Mouse (Mus musculus) CH12.LX (cell line): Measurements from ENCODE around the gene Cst7. TPM values are rescaled to one million over a fixed set of nuclear protein-coding genes. Genes with fewer than 3 reads are reported as not detected.

Source experiments
- DNase-seq: peaks from one replicate; pipeline ENCODE4 v3.0.0-alpha.2; 2013; ENCODE audit errors: extremely low read depth
- H3K27ac ChIP-seq: 2 replicates; pipeline ENCODE4 v1.5.1; 2012; ENCODE audit warnings: low read depth, mild to moderate bottlenecking, control low read depth, moderate library complexity; ENCODE audit not compliant: insufficient read depth
- H3K27me3 ChIP-seq: replicated peaks from 2 replicates; pipeline ENCODE3; 2012; ENCODE audit warnings: inconsistent platforms
- H3K36me3 ChIP-seq, 2 experiments: replicated peaks in 1 of 2; 2 replicates each; pipeline versions ENCODE3 to v1.6.1; 2012; ENCODE audit warnings: inconsistent platforms in 1 of 2, low read length in 1 of 2, mild to moderate bottlenecking in 1 of 2, mixed read lengths in 1 of 2, moderate library complexity in 1 of 2; ENCODE audit not compliant: control insufficient read depth in 1 of 2, insufficient read depth in 1 of 2
- H3K4me1 ChIP-seq, 2 experiments: 2 replicates each; pipeline ENCODE4 v1.6.1; 2012; ENCODE audit warnings: inconsistent platforms in 1 of 2, moderate library complexity in 1 of 2; ENCODE audit not compliant: insufficient read depth in 2 of 2, control insufficient read depth in 1 of 2
- H3K4me2 ChIP-seq: 2 replicates; pipeline ENCODE4 v1.6.1; 2012; ENCODE audit warnings: low read depth, mild to moderate bottlenecking, control low read depth; ENCODE audit not compliant: poor library complexity, insufficient read depth, severe bottlenecking
- H3K4me3 ChIP-seq, 3 experiments: fragments of 150-350 bp in 1 of 3; sonication (generic) in 1 of 3; replicated peaks in 1 of 3; 2 replicates each; pipeline versions ENCODE3 to v1.5.1; 2011 to 2012; ENCODE audit warnings: low read depth in 2 of 3, low read length in 2 of 3, mild to moderate bottlenecking in 2 of 3, moderate library complexity in 2 of 3, control low read depth in 1 of 3, improper control_type of control experiment in 1 of 3, inconsistent platforms in 1 of 3, mixed read lengths in 1 of 3; ENCODE audit not compliant: poor library complexity in 1 of 3
- H3K79me2 ChIP-seq: replicated peaks from 2 replicates; pipeline ENCODE4 v1.6.1; 2012; ENCODE audit warnings: mild to moderate bottlenecking, moderate library complexity; ENCODE audit not compliant: control insufficient read depth, poor library complexity, insufficient read depth, severe bottlenecking; ENCODE audit errors: extremely low read depth
- H3K9ac ChIP-seq: 2 replicates; pipeline ENCODE4 v1.6.1; 2012; ENCODE audit warnings: low read depth, mild to moderate bottlenecking, control low read depth, moderate library complexity; ENCODE audit not compliant: insufficient read depth
- H3K9me3 ChIP-seq: replicated peaks from 2 replicates; pipeline ENCODE3; 2012; ENCODE audit warnings: low read length, inconsistent platforms, mixed read lengths
- BHLHE40 ChIP-seq: IDR thresholded peaks from 2 replicates; pipeline ENCODE4 v1.6.1; 2011; ENCODE audit warnings: mild to moderate bottlenecking, low read depth, low read length, improper control_type of control experiment
- CHD2 ChIP-seq: IDR thresholded peaks from 2 replicates; pipeline ENCODE4 v1.6.1; 2011; ENCODE audit warnings: low read length, improper control_type of control experiment
- CTCF ChIP-seq, 2 experiments: IDR thresholded peaks in 1 of 2; conservative IDR thresholded peaks in 1 of 2; 2 replicates each; pipeline ENCODE4 v1.5.1; 2011 to 2012; ENCODE audit warnings: low read depth in 2 of 2, low read length in 2 of 2, improper control_type of control experiment in 1 of 2, inconsistent platforms in 1 of 2, mild to moderate bottlenecking in 1 of 2, moderate library complexity in 1 of 2
- E2F4 ChIP-seq: IDR thresholded peaks from 2 replicates; pipeline ENCODE4 v1.6.1; 2011; ENCODE audit warnings: low read depth, low read length, improper control_type of control experiment; ENCODE audit not compliant: insufficient replicate concordance
- ELF1 ChIP-seq: IDR thresholded peaks from 2 replicates; pipeline ENCODE4 v1.6.1; 2014; ENCODE audit warnings: low read depth, mild to moderate bottlenecking, inconsistent platforms, low read length, improper control_type of control experiment
- EP300 ChIP-seq: IDR thresholded peaks from 2 replicates; pipeline ENCODE4 v1.6.1; 2011; ENCODE audit warnings: low read length, improper control_type of control experiment
- GABPA ChIP-seq: IDR thresholded peaks from 2 replicates; pipeline ENCODE4 v1.6.1; 2012; ENCODE audit warnings: low read depth, low read length, improper control_type of control experiment, inconsistent platforms; ENCODE audit not compliant: insufficient replicate concordance
- HCFC1 ChIP-seq: IDR thresholded peaks from 2 replicates; pipeline ENCODE4 v1.6.1; 2012; ENCODE audit warnings: low read depth, mild to moderate bottlenecking, inconsistent platforms, low read length, improper control_type of control experiment
- MAX ChIP-seq: IDR thresholded peaks from 2 replicates; pipeline ENCODE4 v1.6.1; 2011; ENCODE audit warnings: low read length, improper control_type of control experiment
- MXI1 ChIP-seq: IDR thresholded peaks from 2 replicates; pipeline ENCODE4 v1.6.1; 2011; ENCODE audit warnings: mild to moderate bottlenecking, low read depth, low read length, improper control_type of control experiment
- NRF1 ChIP-seq: IDR thresholded peaks from 2 replicates; pipeline ENCODE4 v1.6.1; 2014; ENCODE audit warnings: low read depth, mild to moderate bottlenecking, inconsistent platforms, low read length, improper control_type of control experiment, moderate library complexity
- PAX5 ChIP-seq: IDR thresholded peaks from 2 replicates; pipeline ENCODE4 v1.6.1; 2012; ENCODE audit warnings: low read length, inconsistent platforms, mixed read lengths
- POLR2A ChIP-seq: IDR thresholded peaks from 2 replicates; pipeline ENCODE4 v1.6.1; 2011; ENCODE audit warnings: low read depth, mild to moderate bottlenecking, improper control_type of control experiment, low read length
- POLR2AphosphoS2 ChIP-seq: IDR thresholded peaks from 2 replicates; pipeline ENCODE4 v1.6.1; 2011; ENCODE audit warnings: low read depth, low read length, improper control_type of control experiment
- RAD21 ChIP-seq: IDR thresholded peaks from 2 replicates; pipeline ENCODE4 v1.6.1; 2011; ENCODE audit warnings: low read depth, mild to moderate bottlenecking, low read length, improper control_type of control experiment, moderate library complexity
- SIN3A ChIP-seq: IDR thresholded peaks from 2 replicates; pipeline ENCODE4 v1.6.1; 2012; ENCODE audit warnings: low read length, improper control_type of control experiment, inconsistent platforms
- USF1 ChIP-seq: IDR thresholded peaks from 2 replicates; pipeline ENCODE4 v1.6.1; 2014; ENCODE audit warnings: low read depth, mild to moderate bottlenecking, inconsistent platforms, low read length, improper control_type of control experiment
- USF2 ChIP-seq: conservative IDR thresholded peaks from 2 replicates; pipeline ENCODE4 v1.6.1; 2011; ENCODE audit warnings: low read depth, low read length, improper control_type of control experiment
- ZKSCAN1 ChIP-seq: IDR thresholded peaks from 2 replicates; pipeline ENCODE4 v1.6.1; 2012; ENCODE audit warnings: low read depth, inconsistent platforms, low read length, improper control_type of control experiment, borderline replicate concordance
- ZMIZ1 ChIP-seq: IDR thresholded peaks from 2 replicates; pipeline ENCODE4 v1.6.1; 2012; ENCODE audit warnings: low read depth, mild to moderate bottlenecking, inconsistent platforms, low read length, improper control_type of control experiment
- ZNF384 ChIP-seq: IDR thresholded peaks from 2 replicates; pipeline ENCODE4 v1.6.1; 2012; ENCODE audit warnings: low read depth, low read length, improper control_type of control experiment, inconsistent platforms
- dilution Hi-C: fragments of 300-500 bp; cut with MboI; formaldehyde crosslinking; loops from 2 replicates; pipeline ENCODE4 v1.14.3; 2020; ENCODE audit warnings: low sequenced_read_pairs; ENCODE audit not compliant: extremely low pct_unique_long_range_greater_than_20kb, extremely low pct_ligation_motif_present
- in situ Hi-C: fragments of 300-500 bp; cut with MboI; formaldehyde crosslinking; loops from 3 replicates; pipeline ENCODE4 v1.14.3; 2019; ENCODE audit warnings: low sequenced_read_pairs, low pct_ligation_motif_present, low pct_unique_long_range_greater_than_20kb, mixed read lengths
- polyA plus RNA-seq: library from polyadenylated mRNA; unstranded; fragments of >175 nt; gene quantifications from 2 replicates; pipeline ENCODE4 v1.2.1, GENCODE M21; 2012; ENCODE audit warnings: low read depth; ENCODE audit not compliant: insufficient read length
- total RNA-seq, 2 experiments: library from RNA; depleted of rRNA; stranded (reverse); fragments of 300-350 nt in 1 of 2; fragments of >200 nt in 1 of 2; gene quantifications; 2 replicates each; pipeline ENCODE4 v1.2.3; 2012 to 2014

Gene Cst7
- total and polyA plus RNA-seq, 3 experiments: 12.8 to 48.8 (median 31.7) TPM

DNA sequence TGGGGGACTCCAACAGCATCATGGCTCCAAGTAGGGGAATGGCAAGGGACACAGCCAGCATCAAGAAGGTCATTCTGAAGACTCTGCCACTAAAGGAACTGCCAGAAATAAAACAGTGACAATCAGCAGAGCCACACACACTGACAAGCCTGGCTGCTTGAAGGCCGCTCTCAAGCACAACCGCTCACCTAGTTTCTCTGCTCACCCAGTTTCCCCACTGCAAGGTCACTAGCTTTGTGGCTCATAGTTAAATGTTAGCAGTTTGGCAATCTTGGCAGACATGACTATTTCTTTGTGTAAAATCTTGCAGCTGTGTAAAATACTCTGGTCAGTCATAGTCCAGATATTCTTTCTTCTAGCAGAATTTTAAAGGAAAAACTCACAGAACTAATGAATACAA, 30.0 kb downstream of the Cst7 start:
- DNase-seq: no peak
- H3K36me3 ChIP-seq: peaks cover 12 to 67% of the 10 kb centered on the region in 2 experiments
- H3K27ac ChIP-seq: no peak overlapping the region
- TF ChIP-seq POLR2AphosphoS2: no peak
- TF ChIP-seq E2F4: no peak
- TF ChIP-seq CHD2: no peak
- TF ChIP-seq HCFC1: no peak
- TF ChIP-seq ZNF384: no peak
- no peak for TF ChIP-seq MAX
- no peak for TF ChIP-seq RAD21
- no peak for TF ChIP-seq USF2
- TF ChIP-seq BHLHE40: no peak
- TF ChIP-seq EP300: no peak
- H3K27me3 ChIP-seq: no peaks in the 10 kb centered on the region
- dilution Hi-C loops: no loop called here
- no peak overlapping the region for H3K4me2 ChIP-seq
- H3K9ac ChIP-seq: no peak overlapping the region
- no peaks in the 10 kb centered on the region for H3K9me3 ChIP-seq
- H3K4me3 ChIP-seq: no peak overlapping the region
- H3K79me2 ChIP-seq: no peaks in the 10 kb centered on the region
- in situ Hi-C loops: loop anchor here (10.0 kb wide), 1 partner anchor 145 kb away; the partner anchor contains the start of gene Entpd6
- H3K4me1 ChIP-seq: no peaks in the 10 kb centered on the region

GRCm38 (mm10) chr2:150602166-150602565, 32.0 kb downstream of the Cst7 start:
- in situ Hi-C loops: loop anchor here (10.0 kb wide), 1 partner anchor 143 kb away; the partner anchor contains the start of gene Entpd6
- TF ChIP-seq ZNF384 (no peak), E2F4 (no peak), ELF1 (no peak), USF1 (no peak), PAX5 (no peak), MXI1 (no peak), ZKSCAN1 (no peak), USF2 (no peak), SIN3A (no peak), POLR2AphosphoS2 (no peak), GABPA (no peak), NRF1 (no peak), POLR2A (no peak), ZMIZ1 (no peak), CTCF (conservative IDR thresholded peaks at IDR 0.05 in 1 of 2, IDR thresholded peaks at IDR 0.05 in 1 of 2; ENCODE audit: low read depth in 2 of 2, low read length in 2 of 2) (no peak)
- Histone ChIP-seq H3K79me2 (peaks cover 3% of the 10 kb centered on the region), H3K4me1 (peaks cover under 1 to 8% of the 10 kb centered on the region in 2 experiments; a peak in 3 of 4 replicates), H3K4me2 (no peak overlapping the region), H3K36me3 (peaks cover 5 to 55% of the 10 kb centered on the region in 2 experiments), H3K27me3 (no peaks in the 10 kb centered on the region), H3K9me3 (no peaks in the 10 kb centered on the region), H3K4me3 (no peak overlapping the region), H3K9ac (no peak overlapping the region), H3K27ac (no peak overlapping the region)
- no peak for DNase-seq
- dilution Hi-C loops: no loop called here
